Mouse (Mus musculus) embryonic facial prominence, embryonic 14.5 days (tissue): ENCODE results near the gene Elmod3. TPM values are rescaled to one million over a fixed set of nuclear protein-coding genes. Genes with fewer than 3 reads are reported as not detected.

ENCODE experiments used
- ATAC-seq: fragments of 200-750 bp; cut with Nextera tagmentation; 2 replicates; pipeline ENCODE4 v1.8.0; 2017; ENCODE audit warnings: low read depth, moderate number of reproducible peaks, moderate TSS enrichment
- DNase-seq: peaks from one replicate; pipeline ENCODE4 v3.0.0-alpha.2; 2015; ENCODE audit warnings: low spot score
- H3K27ac ChIP-seq: fragments of 300-500 bp; sonication (generic); replicated peaks from 2 replicates; pipeline ENCODE4 v1.5.1; 2014; ENCODE audit warnings: low read depth, mild to moderate bottlenecking, low read length, moderate library complexity
- H3K27me3 ChIP-seq: fragments of 300-500 bp; sonication (generic); replicated peaks from 2 replicates; pipeline ENCODE4 v1.6.1; 2014; ENCODE audit warnings: low read length; ENCODE audit not compliant: control insufficient read depth, insufficient read depth
- H3K36me3 ChIP-seq: fragments of 300-500 bp; sonication (generic); 2 replicates; pipeline ENCODE4 v1.6.1; 2014; ENCODE audit warnings: low read length, mixed read lengths; ENCODE audit not compliant: control insufficient read depth, insufficient read depth
- H3K4me1 ChIP-seq: fragments of 300-500 bp; sonication (generic); 2 replicates; pipeline ENCODE4 v1.6.1; 2014; ENCODE audit warnings: antibody characterized with exemption, low read length; ENCODE audit not compliant: control insufficient read depth, insufficient read depth
- H3K4me2 ChIP-seq: fragments of 300-500 bp; sonication (generic); 2 replicates; pipeline ENCODE4 v1.6.1; 2014; ENCODE audit warnings: low read depth, mild to moderate bottlenecking, low read length, moderate library complexity, mixed read lengths
- H3K4me3 ChIP-seq: fragments of 300-500 bp; sonication (generic); 2 replicates; pipeline ENCODE4 v1.5.1; 2014; ENCODE audit warnings: low read depth, mild to moderate bottlenecking, low read length
- H3K9ac ChIP-seq: fragments of 300-500 bp; sonication (generic); 2 replicates; pipeline ENCODE4 v1.6.1; 2014; ENCODE audit warnings: low read depth, mild to moderate bottlenecking, low read length, moderate library complexity, mixed read lengths
- H3K9me3 ChIP-seq: fragments of 300-500 bp; sonication (generic); 2 replicates; pipeline ENCODE4 v1.6.1; 2016; ENCODE audit warnings: low read length; ENCODE audit not compliant: control insufficient read depth
- WGBS: fragments of 180-500 bp; shearing (Covaris S2); extraction: QIAGEN DNeasy Blood & Tissue Kit; methylation state at CpG from one replicate; pipeline ENCODE4 v1.1.7; 2014; 5-methylcytosine and 5-hydroxymethylcytosine counted together
- polyA plus RNA-seq: library from polyadenylated mRNA; unstranded; fragments of >200 nt; fragmentation: Nextera tagmentation; extraction: Ambion mirVana; gene quantifications from 2 replicates; pipeline ENCODE4 v1.2.1, GENCODE M21; 2014

Elmod3 gene
- polyA plus RNA-seq, 1 experiment from 2014 or later: 18.7 TPM

DNA sequence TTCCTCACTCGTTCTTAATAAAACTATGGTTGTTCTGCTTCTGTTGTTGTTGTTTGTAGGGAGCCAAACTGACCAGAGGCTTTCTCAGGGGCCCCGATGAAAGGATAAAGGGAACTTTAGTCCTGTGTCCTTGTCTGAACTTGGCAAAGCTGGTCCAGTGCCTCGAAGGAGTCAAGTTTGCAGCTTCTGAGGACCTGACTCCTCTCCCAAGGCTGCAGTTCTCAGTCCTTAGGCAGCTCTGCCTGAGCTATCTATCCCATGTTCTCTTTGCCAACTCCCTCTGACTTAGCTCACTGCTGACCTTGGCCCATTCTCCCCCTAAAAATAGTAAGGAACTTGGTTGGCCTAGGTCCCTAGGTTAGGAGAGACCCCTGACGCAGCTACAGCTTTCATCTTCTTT lies 71.1 kb downstream of the Elmod3 start:
- no peak for DNase-seq
- H3K36me3 ChIP-seq: no peaks in the 10 kb centered on the region

DNA sequence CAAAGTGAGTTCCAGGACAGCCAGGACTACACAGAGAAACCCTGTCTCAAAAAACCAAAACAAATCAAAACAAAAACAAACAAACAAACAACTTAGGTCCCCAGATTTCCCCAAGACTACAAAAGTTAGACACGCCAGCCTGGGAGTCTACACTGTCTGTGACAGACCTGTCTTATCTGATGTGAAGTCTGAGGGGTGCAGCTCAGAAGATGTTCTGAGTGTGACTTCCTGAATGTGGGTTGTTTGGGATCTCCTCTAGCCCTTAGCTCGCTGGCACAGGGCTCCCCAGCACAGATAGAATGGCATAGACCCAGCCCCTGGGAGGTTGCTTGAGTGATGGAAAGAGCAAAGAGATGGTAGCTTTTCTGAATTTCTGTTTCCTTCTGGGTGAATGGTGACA lies 74.1 kb downstream of the Elmod3 start:
- Histone ChIP-seq H3K27me3 (no peaks in the 10 kb centered on the region), H3K4me3 (no peak overlapping the region), H3K9ac (no peak overlapping the region), H3K4me1 (peaks cover 10% of the 10 kb centered on the region), H3K36me3 (no peaks in the 10 kb centered on the region), H3K9me3 (no peaks in the 10 kb centered on the region), H3K4me2 (no peak overlapping the region), H3K27ac (no peak overlapping the region)
- DNase-seq: no peak
- WGBS: 76% methylated on average over 2 of the region's 2 CpGs
- ATAC-seq: no peak

More for the DNA sequence above, 71.1 kb downstream of the Elmod3 start:
- no peak for ATAC-seq
- Histone ChIP-seq H3K4me1 (no peaks in the 10 kb centered on the region), H3K27me3 (no peaks in the 10 kb centered on the region), H3K9me3 (no peaks in the 10 kb centered on the region), H3K27ac (no peak overlapping the region), H3K4me3 (no peak overlapping the region), H3K9ac (no peak overlapping the region), H3K4me2 (no peak overlapping the region)
- WGBS: 89% methylated on average over 4 of the region's 4 CpGs

DNA sequence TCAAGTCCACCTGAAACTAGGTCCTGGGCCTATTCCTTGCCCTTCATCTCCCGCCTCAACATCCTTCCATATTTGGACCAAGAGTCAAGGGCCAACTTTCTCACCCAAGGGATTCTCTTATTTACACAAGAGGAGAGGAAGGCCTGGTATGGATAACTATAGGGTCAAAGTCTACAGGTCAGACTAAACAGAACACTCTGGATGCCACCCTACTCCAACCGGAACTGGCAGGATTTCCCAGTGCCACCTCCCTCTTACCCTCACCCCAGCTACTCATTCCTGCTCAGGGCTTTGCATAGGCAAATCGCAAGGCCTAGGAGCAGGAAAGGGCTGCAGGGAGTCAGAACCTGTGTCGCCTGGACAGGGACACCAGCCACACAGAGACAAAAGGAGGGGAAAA lies 75.0 kb downstream of the Elmod3 start:
- H3K4me3 ChIP-seq: no peak overlapping the region
- H3K36me3 ChIP-seq: no peaks in the 10 kb centered on the region
- ATAC-seq (no peak), DNase-seq (no peak)
- H3K9ac ChIP-seq: no peak overlapping the region
- H3K27ac ChIP-seq: no peak overlapping the region
- no peaks in the 10 kb centered on the region for H3K27me3 ChIP-seq
- 73% methylated on average over 4 of the region's 4 CpGs for WGBS
- no peaks in the 10 kb centered on the region for H3K9me3 ChIP-seq
- no peak overlapping the region for H3K4me2 ChIP-seq
- peaks cover 10% of the 10 kb centered on the region for H3K4me1 ChIP-seq

DNA sequence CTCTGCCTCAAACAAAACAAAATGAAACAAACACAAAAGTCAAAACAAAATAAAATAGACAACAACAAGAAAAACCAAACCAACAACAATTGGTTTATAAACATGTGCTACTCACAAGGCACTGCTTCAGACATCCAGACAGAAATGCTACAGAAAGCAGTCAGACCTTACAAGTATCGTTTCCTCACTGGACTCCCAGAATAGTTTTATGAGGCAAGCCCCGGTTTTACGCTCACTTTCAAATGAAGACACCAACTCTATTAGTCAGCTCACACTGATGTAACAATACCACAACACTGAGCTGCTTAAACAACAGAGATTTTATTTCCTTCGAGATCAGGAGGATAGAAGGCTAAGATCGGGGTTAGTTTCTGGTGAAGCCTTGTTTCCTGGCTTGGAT lies 75.9 kb downstream of the Elmod3 start:
- H3K9me3 ChIP-seq: no peaks in the 10 kb centered on the region
- 86% methylated on average over 5 of the region's 5 CpGs for WGBS
- H3K27me3 ChIP-seq: no peaks in the 10 kb centered on the region
- peaks cover 10% of the 10 kb centered on the region for H3K4me1 ChIP-seq
- DNase-seq (no peak), ATAC-seq (no peak)
- H3K4me3 ChIP-seq: no peak overlapping the region
- H3K4me2 ChIP-seq: no peak overlapping the region
- no peak overlapping the region for H3K27ac ChIP-seq
- H3K36me3 ChIP-seq: no peaks in the 10 kb centered on the region
- H3K9ac ChIP-seq: no peak overlapping the region

DNA sequence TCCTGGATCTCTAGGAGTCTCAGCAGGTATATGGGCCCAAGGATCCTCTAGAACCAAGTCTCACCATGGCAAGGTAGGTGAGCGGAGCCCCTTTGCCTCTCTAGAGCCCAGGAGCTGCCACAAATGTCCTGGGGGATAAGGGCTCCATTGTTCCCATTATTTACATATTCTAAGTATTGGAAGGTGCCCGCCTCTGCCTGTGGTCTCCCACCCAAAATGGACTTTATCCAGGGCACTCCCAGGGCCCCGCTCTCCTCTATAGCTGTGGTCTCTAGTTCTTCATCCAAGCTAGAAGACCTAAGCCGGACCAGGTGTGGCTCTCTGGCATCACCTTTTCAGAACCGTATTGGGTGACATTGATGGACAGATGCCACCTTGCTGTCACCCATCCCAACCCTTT lies 76.6 kb downstream of the Elmod3 start, which contains the start of gene Sh2d6:
Gene Sh2d6, minus strand, starts transcription at position 101 of the 400 bp plus-strand sequence.
- Histone ChIP-seq H3K4me2 (no peak within 1 kb of the TSS), H3K9me3 (no peaks in the 10 kb centered on the region), H3K36me3 (no peaks in the 10 kb centered on the region), H3K9ac (no peak within 1 kb of the TSS), H3K27me3 (no peaks in the 10 kb centered on the region), H3K27ac (peak within 1 kb of the TSS; percentile 73; the same call in 1 of the 2 replicates), H3K4me1 (peaks cover 10% of the 10 kb centered on the region), H3K4me3 (no peak within 1 kb of the TSS)
- no peak for DNase-seq
- no peak for ATAC-seq
- 92% methylated on average over 5 of the region's 5 CpGs for WGBS

DNA sequence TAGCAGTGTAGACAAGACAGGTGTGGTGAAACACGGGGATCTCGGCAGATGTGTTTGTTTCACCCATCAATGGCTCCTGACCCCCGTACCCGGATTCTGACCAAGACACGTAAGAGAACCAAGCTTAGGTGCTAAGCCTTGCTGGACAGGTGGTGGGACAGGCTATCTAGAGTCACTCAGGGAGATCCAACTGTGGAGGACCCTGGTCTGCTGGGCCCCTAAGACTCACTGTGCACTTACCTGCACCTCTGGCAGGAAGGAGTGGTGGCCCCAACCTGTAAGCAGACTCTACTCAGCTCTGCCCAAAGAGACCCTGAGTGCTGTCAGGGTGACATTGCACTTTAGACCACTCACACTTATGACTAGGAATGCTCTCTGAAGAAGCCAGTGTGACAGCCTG lies 77.3 kb downstream of the Elmod3 start:
- Histone ChIP-seq H3K4me1 (peaks cover 10% of the 10 kb centered on the region), H3K9me3 (no peaks in the 10 kb centered on the region), H3K4me3 (no peak overlapping the region), H3K27me3 (no peaks in the 10 kb centered on the region), H3K9ac (no peak overlapping the region), H3K36me3 (no peaks in the 10 kb centered on the region), H3K27ac (no peak overlapping the region), H3K4me2 (no peak overlapping the region)
- 95% methylated on average over 5 of the region's 5 CpGs for WGBS
- DNase-seq (no peak), ATAC-seq (no peak)

DNA sequence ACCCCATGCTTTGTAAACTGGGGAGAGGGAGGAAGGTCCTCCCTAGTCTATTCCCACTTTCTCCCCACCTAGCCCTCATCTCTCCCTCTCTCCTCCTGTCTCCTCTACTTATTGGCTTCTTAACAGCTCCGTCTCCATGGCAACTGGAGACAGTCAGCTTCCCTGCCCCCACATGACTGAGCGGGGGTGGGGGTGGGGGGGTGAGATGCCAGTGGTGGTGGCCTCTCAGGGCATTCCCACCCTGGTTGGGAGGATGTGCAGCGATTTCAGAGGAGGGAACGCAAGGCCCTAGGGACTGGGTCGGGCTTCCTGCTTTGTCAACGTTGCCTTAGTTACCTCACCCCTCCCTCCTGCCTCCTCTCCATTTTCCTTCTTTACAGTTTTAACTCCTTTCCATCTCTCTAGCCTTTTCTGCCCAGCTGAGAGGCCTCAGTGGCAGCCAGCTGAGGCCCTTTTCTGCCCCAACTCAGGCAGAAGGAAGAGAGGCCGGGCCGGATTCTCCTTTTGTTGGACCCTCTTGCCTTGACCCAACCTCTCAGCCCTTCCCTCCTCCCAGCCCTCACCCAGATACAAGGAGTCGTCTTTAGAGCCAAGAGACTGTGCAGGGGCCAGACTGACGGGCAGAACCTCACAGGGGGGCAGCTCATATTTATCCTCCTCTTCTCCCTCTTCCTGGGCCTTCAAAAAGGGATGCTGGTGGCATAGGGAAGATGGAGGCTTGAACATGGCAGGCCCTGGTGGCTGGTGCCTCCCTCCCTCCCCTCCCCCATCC lies 78.1 kb downstream of the Elmod3 start:
- Histone ChIP-seq H3K27me3 (no peaks in the 10 kb centered on the region), H3K4me2 (peak overlapping the region; percentile 21; the same call in 1 of the 2 replicates), H3K9ac (peak overlapping the region; percentile 41; the same call in 1 of the 2 replicates), H3K4me1 (peaks cover 10% of the 10 kb centered on the region), H3K27ac (peak overlapping the region; percentile 73; the same call in 1 of the 2 replicates), H3K36me3 (no peaks in the 10 kb centered on the region), H3K4me3 (no peak overlapping the region), H3K9me3 (no peaks in the 10 kb centered on the region)
- WGBS: 16% methylated on average over 10 of the region's 10 CpGs
- DNase-seq (peak; percentile 83), ATAC-seq (peak; percentile 90)

DNA sequence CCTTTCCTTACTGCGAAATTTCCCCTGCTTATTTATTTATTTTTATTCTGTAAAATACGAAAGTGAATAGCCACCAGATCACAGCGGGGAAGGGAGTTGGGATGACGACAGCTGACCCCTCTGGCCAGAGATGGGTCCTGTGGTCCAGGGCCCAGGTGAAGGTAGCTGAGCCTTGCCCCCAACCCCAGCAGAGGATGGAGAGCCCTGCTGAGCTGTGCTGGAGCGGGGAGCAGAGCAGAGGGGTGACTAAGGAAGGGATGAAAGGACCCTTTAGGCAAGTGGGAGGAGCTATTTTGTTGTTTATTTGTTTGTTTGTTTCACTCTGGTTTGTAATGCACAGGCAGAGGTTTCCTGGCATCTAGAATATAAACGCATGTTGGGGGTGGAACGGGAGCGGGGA lies 78.9 kb downstream of the Elmod3 start:
- no peaks in the 10 kb centered on the region for H3K9me3 ChIP-seq
- H3K4me3 ChIP-seq: no peak overlapping the region
- H3K4me2 ChIP-seq: peak overlapping the region; percentile 21; the same call in 1 of the 2 replicates
- 33% methylated on average over 8 of the region's 8 CpGs for WGBS
- H3K27me3 ChIP-seq: no peaks in the 10 kb centered on the region
- H3K4me1 ChIP-seq: peaks cover 10% of the 10 kb centered on the region
- DNase-seq (no peak), ATAC-seq (no peak)
- H3K9ac ChIP-seq: no peak overlapping the region
- H3K36me3 ChIP-seq: no peaks in the 10 kb centered on the region
- no peak overlapping the region; the same call in 1 of the 2 replicates for H3K27ac ChIP-seq

DNA sequence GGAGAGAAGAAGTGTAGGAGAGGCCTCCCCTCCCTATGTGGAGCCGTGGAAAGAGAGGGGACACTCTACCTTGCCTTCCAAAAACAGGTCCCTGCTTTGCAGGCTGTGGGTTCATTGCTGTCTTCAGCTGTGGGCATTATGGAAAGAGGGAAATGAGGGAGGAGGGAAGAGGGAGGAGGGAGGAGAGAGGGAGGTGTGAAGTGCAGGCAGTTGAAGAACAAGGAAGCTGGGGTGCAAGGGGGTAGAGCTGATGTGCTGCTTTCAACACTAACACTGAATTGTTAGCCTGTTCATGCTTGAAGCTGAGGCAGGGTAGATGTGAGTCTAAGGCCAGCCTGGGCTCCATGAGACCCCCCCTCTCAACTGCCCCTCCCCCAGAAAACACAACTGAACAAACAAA lies 79.4 kb downstream of the Elmod3 start:
- no peak for DNase-seq
- Histone ChIP-seq H3K9me3 (no peaks in the 10 kb centered on the region), H3K4me3 (no peak overlapping the region), H3K4me1 (peaks cover 15% of the 10 kb centered on the region), H3K36me3 (no peaks in the 10 kb centered on the region), H3K4me2 (no peak overlapping the region), H3K9ac (no peak overlapping the region), H3K27ac (no peak overlapping the region), H3K27me3 (no peaks in the 10 kb centered on the region)
- 70% methylated on average over 1 of the region's 1 CpGs for WGBS
- no peak for ATAC-seq
